Mouse (Mus musculus): Measurements from ENCODE around the gene Dapk1. TPM values are rescaled to one million over a fixed set of nuclear protein-coding genes. Genes with fewer than 3 reads are reported as not detected.

Gene Dapk1
- polyA plus RNA-seq, 1 experiment from 2014 or later: 10.1 TPM

- Histone ChIP-seq H3K9me3 (ENCODE audit: low read length) (no peaks in the 10 kb centered on the region), H3K27me3 (ENCODE audit: insufficient read depth, low read length) (no peaks in the 10 kb centered on the region), H3K9ac (replicated peaks) (no peak overlapping the region), H3K27ac (ENCODE audit: low read depth) (no peak overlapping the region), H3K4me3 (ENCODE audit: low read depth, low read length) (no peak overlapping the region), H3K4me1 (ENCODE audit: insufficient read depth) (no peaks in the 10 kb centered on the region), H3K36me3 (replicated peaks; ENCODE audit: insufficient read depth, low read length) (no peaks in the 10 kb centered on the region), H3K4me2 (ENCODE audit: low read depth, low read length) (no peak overlapping the region)
- no peak for ATAC-seq
- 70% methylated on average over 6 of the region's 6 CpGs for WGBS (ENCODE audit: insufficient replicate concordance)
- TF ChIP-seq CTCF (IDR thresholded peaks at IDR 0.05; ENCODE audit: low read depth) (no peak), EP300 (IDR thresholded peaks at IDR 0.05; ENCODE audit: low read depth) (no peak)
- no peak for DNase-seq
Observed at GRCm38 (mm10) chr13:60812768-60813167, 211.0 kb downstream of the Dapk1 start.

Other genes starting within 250 kb of the Dapk1 start
- gene BC051665, start 184.4 kb downstream of the Dapk1 start, polyA plus RNA-seq (2015; fragmentation: Nextera tagmentation; extraction: Ambion mirVana): not detected in 2 replicates
- gene Ctsll3, start 200.9 kb downstream of the Dapk1 start, polyA plus RNA-seq (2015; fragmentation: Nextera tagmentation; extraction: Ambion mirVana): not detected in 2 replicates